Comparison of ENCODE assay signal across 23 mouse cellular contexts in the genomic region with DNA sequence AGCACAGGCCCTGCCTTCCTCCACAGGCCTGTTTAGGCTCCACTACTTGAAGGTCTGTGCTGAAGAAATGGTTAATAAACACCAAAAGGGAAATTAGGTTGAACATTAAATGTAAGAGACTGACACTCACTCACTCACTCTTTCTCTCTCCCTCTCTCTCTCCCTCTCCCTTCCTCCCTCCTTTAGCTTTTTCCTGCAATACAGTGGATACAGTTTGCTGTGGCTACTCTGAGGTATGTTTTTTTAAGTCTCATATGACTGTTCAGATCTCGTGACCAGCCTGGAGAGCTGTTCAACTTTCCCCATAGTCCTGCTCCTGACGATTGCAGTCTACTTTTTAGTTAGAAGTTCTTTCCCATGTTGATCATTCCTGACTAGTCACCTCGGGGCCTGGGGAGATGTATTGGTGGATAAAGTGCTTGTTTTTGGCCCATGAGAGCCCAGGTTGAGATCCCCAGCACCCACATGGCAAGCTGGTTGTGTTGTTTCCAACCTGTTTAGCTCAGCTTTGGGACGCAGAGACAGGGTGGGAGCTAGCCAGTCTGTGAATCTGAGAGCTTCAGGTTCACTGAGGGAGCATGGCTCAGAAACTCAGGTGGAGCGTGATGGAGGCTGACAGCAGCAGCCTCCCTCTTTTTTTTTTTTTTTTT. TPM values are rescaled to one million over a fixed set of nuclear protein-coding genes. Genes with fewer than 3 reads are reported as not detected.
DNase-seq lines count a peak whose midpoint lies in the region; ATAC-seq lines count a peak whose summit lies in the region.
"Had no signal": no experiment of that assay in that cellular context is flagged by ENCODE, and none has a peak within 500 bp of the region (broad histone marks: within the 10 kb centered on the region; RNA-seq: fewer than 3 reads in every experiment).

No protein-coding gene starts in this region.

- H3K27ac ChIP-seq in limb, embryonic 11.5 days (replicated peaks; ENCODE audit: low read depth, low read length): peak overlapping the region; percentile 12; the same call in 1 of the 2 replicates
- no peak overlapping the region for H3K27ac ChIP-seq in limb, embryonic 10.5 days
- H3K27ac ChIP-seq in kidney, embryonic 16.5 days (ENCODE audit: low read length): peak overlapping the region; percentile 73
- H3K27ac ChIP-seq: embryonic facial prominence, embryonic 12.5 days; heart, embryonic 13.5 days; hindbrain, embryonic 14.5 days; intestine, embryonic 15.5 days; midbrain, embryonic 15.5 days; neural tube, embryonic 15.5 days; stomach, embryonic 15.5 days had no signal

- H3K4me1 ChIP-seq in limb, embryonic 11.5 days (ENCODE audit: control insufficient read depth, insufficient read depth, low read length): no peaks in the 10 kb centered on the region
- H3K4me1 ChIP-seq in limb, embryonic 10.5 days: peaks cover 13% of the 10 kb centered on the region
- 0 out of 2 replicates have a peak, but pooled peaks cover 6% of the 10 kb centered on the region for H3K4me1 ChIP-seq in kidney, embryonic 16.5 days (ENCODE audit: insufficient read depth, low read length)
- H3K4me1 ChIP-seq: embryonic facial prominence, embryonic 12.5 days; midbrain, embryonic 15.5 days; neural tube, embryonic 15.5 days; stomach, embryonic 15.5 days had no signal

- 76% methylated on average over 5 of the region's 5 CpGs for WGBS in limb, embryonic 11.5 days
- 75% methylated on average over 5 of the region's 5 CpGs for WGBS in limb, embryonic 10.5 days
- 52% methylated on average over 5 of the region's 5 CpGs for WGBS in kidney, embryonic 16.5 days

- no peaks in the 10 kb centered on the region for H3K27me3 ChIP-seq in limb, embryonic 11.5 days (ENCODE audit: control insufficient read depth, insufficient read depth, low read length)
- no peaks in the 10 kb centered on the region for H3K27me3 ChIP-seq in limb, embryonic 10.5 days (ENCODE audit: low read depth, poor library complexity, severe bottlenecking)
- H3K27me3 ChIP-seq in kidney, embryonic 16.5 days (ENCODE audit: insufficient read depth, low read length): no peaks in the 10 kb centered on the region
- H3K27me3 ChIP-seq: CH12.LX; embryonic facial prominence, embryonic 12.5 days; heart, embryonic 13.5 days; intestine, embryonic 15.5 days; midbrain, embryonic 15.5 days; neural tube, embryonic 15.5 days; stomach, embryonic 15.5 days had no signal

- no peak for DNase-seq in limb, embryonic 11.5 days (ENCODE audit: low spot score)
- DNase-seq in limb, embryonic 10.5 days (ENCODE audit: low spot score): no peak
- DNase-seq in adipocyte (ENCODE audit: low spot score): peak; percentile 45
- peak; percentile 14 for DNase-seq in lung, postnatal 14 days
- DNase-seq in cerebellum, postnatal 36 days: no peak
- no peak for DNase-seq in spleen, postnatal 14 days (ENCODE audit: low spot score in 2 of 2)
- DNase-seq in frontal cortex, adult 2 months (ENCODE audit: extremely low spot score in 1 of 2, low spot score in 1 of 2): no peak
- DNase-seq: adrenal gland, adult 2 months; cerebellum, adult 8-10 months; right cerebral cortex, postnatal 25 days had no signal

- ATAC-seq in limb, embryonic 11.5 days (ENCODE audit: insufficient number of reproducible peaks, low FRiP score, low TSS enrichment, low read depth): no peak
- peak; percentile 42; the same call in 1 of the 2 replicates for ATAC-seq in kidney, embryonic 16.5 days (ENCODE audit: low FRiP score, low TSS enrichment)
- ATAC-seq: forebrain, embryonic 16.5 days; midbrain, embryonic 15.5 days had no signal

- no peaks in the 10 kb centered on the region for H3K9me3 ChIP-seq in limb, embryonic 11.5 days (ENCODE audit: control insufficient read depth, low read length)
- no peaks in the 10 kb centered on the region for H3K9me3 ChIP-seq in limb, embryonic 10.5 days (replicated peaks)
- no peaks in the 10 kb centered on the region for H3K9me3 ChIP-seq in kidney, embryonic 16.5 days (ENCODE audit: low read length)
- H3K9me3 ChIP-seq: embryonic facial prominence, embryonic 12.5 days; heart, embryonic 13.5 days; intestine, embryonic 15.5 days; midbrain, embryonic 15.5 days; neural tube, embryonic 15.5 days; stomach, embryonic 15.5 days had no signal

- H3K4me3 ChIP-seq in limb, embryonic 11.5 days (ENCODE audit: low read depth, low read length): no peak overlapping the region
- H3K4me3 ChIP-seq in limb, embryonic 10.5 days: no peak overlapping the region
- peak overlapping the region; percentile 4; the same call in 1 of the 2 replicates for H3K4me3 ChIP-seq in kidney, embryonic 16.5 days (ENCODE audit: low read length)
- H3K4me3 ChIP-seq: embryonic facial prominence, embryonic 12.5 days; erythroblast, embryonic 14.5 days; heart, embryonic 13.5 days; intestine, embryonic 15.5 days; megakaryocyte, embryonic 14.5 days; midbrain, embryonic 15.5 days; neural tube, embryonic 15.5 days; stomach, embryonic 15.5 days had no signal

- no peak overlapping the region; the same call in 1 of the 2 replicates for H3K9ac ChIP-seq in limb, embryonic 11.5 days (ENCODE audit: low read length)
- H3K9ac ChIP-seq in kidney, embryonic 16.5 days (replicated peaks; ENCODE audit: low read length): peak overlapping the region; percentile 12
- H3K9ac ChIP-seq: embryonic facial prominence, embryonic 12.5 days; heart, embryonic 13.5 days; hindbrain, embryonic 14.5 days; intestine, embryonic 15.5 days; midbrain, embryonic 15.5 days; neural tube, embryonic 15.5 days; stomach, embryonic 15.5 days had no signal

- H3K36me3 ChIP-seq in limb, embryonic 11.5 days (ENCODE audit: control insufficient read depth, insufficient read depth, low read length): no peaks in the 10 kb centered on the region
- no peaks in the 10 kb centered on the region for H3K36me3 ChIP-seq in limb, embryonic 10.5 days
- H3K36me3 ChIP-seq in kidney, embryonic 16.5 days (ENCODE audit: insufficient read depth, low read length): no peaks in the 10 kb centered on the region
- H3K36me3 ChIP-seq: embryonic facial prominence, embryonic 12.5 days; heart, embryonic 13.5 days; intestine, embryonic 15.5 days; midbrain, embryonic 15.5 days; neural tube, embryonic 15.5 days; stomach, embryonic 15.5 days had no signal

- H3K4me2 ChIP-seq in limb, embryonic 11.5 days (ENCODE audit: low read depth, severe bottlenecking): no peak overlapping the region
- H3K4me2 ChIP-seq in kidney, embryonic 16.5 days (replicated peaks; ENCODE audit: low read depth, low read length): peak overlapping the region; percentile 5
- H3K4me2 ChIP-seq: embryonic facial prominence, embryonic 12.5 days; heart, embryonic 13.5 days; hindbrain, embryonic 14.5 days; intestine, embryonic 15.5 days; midbrain, embryonic 15.5 days; neural tube, embryonic 15.5 days; stomach, embryonic 15.5 days had no signal

RNA-seq across cellular contexts. Expression of gene Erp29, which starts 11.4 kb away (rescaled TPM):
- polyA plus RNA-seq in limb, embryonic 11.5 days (2014; fragmentation: Nextera tagmentation; extraction: Ambion mirVana): 95.4 and 100 TPM in 2 replicates
- 102 and 112 TPM in 2 replicates for polyA plus RNA-seq in limb, embryonic 10.5 days (2016; fragmentation: Nextera tagmentation; extraction: Ambion mirVana)
- polyA plus RNA-seq in kidney, embryonic 16.5 days (2015; fragmentation: Nextera tagmentation; extraction: Ambion mirVana): 203 and 208 TPM in 2 replicates
- 93.6 and 116 TPM in 2 replicates for polyA plus RNA-seq in frontal cortex, adult 2 months (2012; rRNA removed)

RNA-seq across cellular contexts. Expression of gene Tmem116, which starts 12.0 kb away (rescaled TPM):
- polyA plus RNA-seq in limb, embryonic 11.5 days (2014; fragmentation: Nextera tagmentation; extraction: Ambion mirVana): 0.99 and 1.1 TPM in 2 replicates
- polyA plus RNA-seq in limb, embryonic 10.5 days (2016; fragmentation: Nextera tagmentation; extraction: Ambion mirVana): 0.55 and 0.73 TPM in 2 replicates
- polyA plus RNA-seq in kidney, embryonic 16.5 days (2015; fragmentation: Nextera tagmentation; extraction: Ambion mirVana): 11.5 and 14.0 TPM in 2 replicates
- polyA plus RNA-seq in frontal cortex, adult 2 months (2012; rRNA removed): 6.9 and 9.2 TPM in 2 replicates

RNA-seq across cellular contexts. Expression of gene Adam1b, which starts 39.5 kb away (rescaled TPM):
- not detected in 2 replicates for polyA plus RNA-seq in limb, embryonic 11.5 days (2014; fragmentation: Nextera tagmentation; extraction: Ambion mirVana)
- polyA plus RNA-seq in limb, embryonic 10.5 days (2016; fragmentation: Nextera tagmentation; extraction: Ambion mirVana): not detected in 2 replicates
- 0.22 and 0.24 TPM in 2 replicates for polyA plus RNA-seq in kidney, embryonic 16.5 days (2015; fragmentation: Nextera tagmentation; extraction: Ambion mirVana)
- polyA plus RNA-seq in frontal cortex, adult 2 months (2012; rRNA removed): 0.04 TPM in 1 of 2 replicates, not detected in the other
- polyA plus RNA-seq: adrenal gland, adult 2 months; embryonic facial prominence, embryonic 12.5 days; erythroblast, embryonic 14.5 days; hindbrain, embryonic 14.5 days; liver, adult 2 months; neural tube, embryonic 15.5 days had no signal

Comparison
In these comparisons a context has a peak if more than half of its experiments do, and no peak if none do; other contexts are left out.
1. DNase-seq: peak in adipocyte (single experiment) and lung, postnatal 14 days (single experiment); none in limb, embryonic 11.5 days (single experiment), limb, embryonic 10.5 days (single experiment), cerebellum, postnatal 36 days (0 of 2), spleen, postnatal 14 days (0 of 2) and frontal cortex, adult 2 months (0 of 2).